Mouse (Mus musculus): ENCODE data around the gene 1110008L16Rik.
A peak's percentile ranks its signal among the peaks of the same experiment; 100 is the strongest.
"Not testable (repeated sequence)": the region's sequence is repeated elsewhere in the genome, so short reads cannot be mapped to it uniquely, and the experiment has no call there.

1110008L16Rik gene

DNA sequence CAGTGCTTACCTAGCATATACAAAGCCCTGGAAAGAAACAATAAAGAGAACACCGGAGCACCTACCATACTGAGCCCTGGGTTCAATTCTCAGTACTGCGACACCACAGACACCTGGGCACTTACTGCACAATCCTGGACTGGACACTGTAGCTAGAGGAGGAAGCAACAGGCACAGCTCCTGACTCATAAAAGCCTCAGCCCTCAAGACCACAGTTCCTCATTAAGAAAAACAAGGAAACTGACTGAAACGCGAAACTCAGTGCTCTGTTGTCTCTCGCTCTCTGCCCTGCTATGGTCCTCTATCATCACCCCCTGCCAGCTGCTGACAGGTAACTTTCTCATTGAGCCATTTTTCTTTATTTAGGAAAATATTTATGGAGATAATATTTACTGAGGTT lies at the start of gene 1110008L16Rik:
1110008L16Rik (plus strand) TSS at position 242 of the 400 bp plus-strand sequence.
- no peak for DNase-seq (ENCODE audit: low spot score in 2 of 2)

DNA sequence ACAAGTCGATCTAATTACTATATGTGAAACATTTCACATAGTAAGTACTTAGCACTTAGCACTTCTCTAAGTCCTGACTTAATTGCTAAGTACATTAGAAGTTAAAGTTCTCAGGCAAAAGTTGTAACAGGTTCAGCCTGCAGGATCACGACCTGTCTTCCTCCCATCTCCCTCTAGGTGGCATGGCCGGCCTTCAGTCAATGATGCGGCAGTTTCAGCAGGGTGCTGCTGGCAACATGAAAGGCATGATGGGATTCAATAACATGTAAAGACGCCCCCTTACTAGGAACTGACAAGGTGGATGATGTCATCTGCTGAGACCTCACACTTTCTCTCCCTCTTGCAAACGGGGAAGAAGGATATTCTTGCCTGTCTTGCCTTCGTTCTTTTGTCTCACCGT lies 37.4 kb upstream of the 1110008L16Rik start:
- DNase-seq (ENCODE audit: low spot score in 2 of 2), result not testable (repeated sequence)

DNA sequence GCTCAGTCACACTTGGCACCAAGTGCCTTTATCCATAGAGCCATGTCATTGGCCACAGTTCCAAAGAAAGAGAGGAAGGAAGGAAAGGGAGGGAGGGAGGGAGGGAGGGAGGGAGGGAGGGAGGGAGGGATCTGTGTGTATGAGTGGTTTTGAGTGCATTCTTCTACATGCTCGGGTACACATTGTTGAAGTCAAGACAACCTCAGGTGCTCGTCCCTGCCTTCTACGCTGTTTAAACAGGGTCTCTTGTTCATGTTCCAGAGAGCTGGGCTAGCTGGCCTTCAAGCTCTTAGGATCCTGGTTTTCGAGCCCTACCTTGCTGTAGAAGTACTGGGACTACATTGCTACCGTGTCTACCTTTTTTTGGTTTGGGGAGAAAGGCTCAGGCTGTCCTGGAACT lies 36.0 kb upstream of the 1110008L16Rik start:
- not testable (repeated sequence) for DNase-seq (ENCODE audit: low spot score in 2 of 2)

DNA sequence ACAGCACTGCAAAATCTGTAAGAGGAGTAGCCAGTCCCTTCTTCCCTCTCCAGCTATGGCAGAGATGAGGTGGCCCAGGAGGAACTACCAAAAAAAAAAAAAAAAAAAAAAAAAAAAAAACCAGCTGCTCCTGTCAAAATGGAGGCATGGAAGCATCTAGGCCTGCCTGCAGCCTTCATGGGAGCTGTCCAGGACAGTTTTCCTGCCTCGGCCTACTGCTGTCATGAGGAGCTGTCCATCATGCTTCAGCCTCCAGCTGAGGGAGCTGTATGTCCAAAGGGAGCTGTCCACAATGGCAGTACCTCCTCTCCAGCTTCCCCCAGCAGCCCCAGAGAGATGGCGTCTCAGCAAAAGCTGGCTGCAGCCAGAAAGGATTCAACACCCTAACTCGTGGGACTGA lies 27.1 kb upstream of the 1110008L16Rik start:
- no peak for DNase-seq (ENCODE audit: low spot score in 2 of 2)

DNA sequence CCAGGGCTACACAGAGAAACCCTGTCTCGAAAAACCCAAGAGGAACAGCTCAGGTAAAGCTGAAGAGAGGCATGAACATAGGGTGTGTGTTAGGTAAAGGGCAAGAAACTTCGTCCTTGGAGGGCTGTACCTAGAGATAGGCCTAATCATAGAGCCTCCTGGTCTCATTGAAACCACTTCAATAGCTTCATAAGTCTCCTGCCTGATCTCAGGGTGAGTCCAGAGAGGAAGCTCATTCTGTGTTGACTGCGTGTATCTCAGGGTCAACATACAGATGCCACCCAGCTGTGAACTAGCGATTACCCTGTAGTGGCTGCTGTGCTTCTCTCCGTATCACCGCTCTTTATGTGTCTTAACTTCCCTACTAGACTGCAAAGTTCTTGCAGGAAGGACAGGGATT lies 21.8 kb upstream of the 1110008L16Rik start:
- DNase-seq (ENCODE audit: low spot score in 2 of 2), result not testable (repeated sequence)

DNA sequence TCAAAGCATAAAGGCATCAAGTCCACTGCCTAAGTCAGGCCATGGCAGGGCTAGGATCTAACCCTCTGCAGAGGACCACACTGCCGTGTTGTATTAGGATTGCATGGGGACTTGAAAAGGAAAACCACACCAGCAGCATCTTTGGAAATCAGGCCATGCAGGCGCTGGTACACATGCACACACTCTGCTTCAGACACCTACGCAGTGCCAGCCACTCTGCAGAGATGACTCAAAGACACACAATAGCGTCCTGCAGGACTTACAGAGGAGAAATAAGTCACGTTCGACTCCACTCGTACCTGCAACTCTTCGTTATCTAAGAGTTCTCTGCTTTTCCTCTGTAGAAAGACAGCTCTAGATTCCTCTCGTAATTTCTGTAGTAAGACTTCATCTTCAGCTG lies 1.3 kb upstream of the 1110008L16Rik start:
- DNase-seq (ENCODE audit: low spot score in 2 of 2), result no peak

DNA sequence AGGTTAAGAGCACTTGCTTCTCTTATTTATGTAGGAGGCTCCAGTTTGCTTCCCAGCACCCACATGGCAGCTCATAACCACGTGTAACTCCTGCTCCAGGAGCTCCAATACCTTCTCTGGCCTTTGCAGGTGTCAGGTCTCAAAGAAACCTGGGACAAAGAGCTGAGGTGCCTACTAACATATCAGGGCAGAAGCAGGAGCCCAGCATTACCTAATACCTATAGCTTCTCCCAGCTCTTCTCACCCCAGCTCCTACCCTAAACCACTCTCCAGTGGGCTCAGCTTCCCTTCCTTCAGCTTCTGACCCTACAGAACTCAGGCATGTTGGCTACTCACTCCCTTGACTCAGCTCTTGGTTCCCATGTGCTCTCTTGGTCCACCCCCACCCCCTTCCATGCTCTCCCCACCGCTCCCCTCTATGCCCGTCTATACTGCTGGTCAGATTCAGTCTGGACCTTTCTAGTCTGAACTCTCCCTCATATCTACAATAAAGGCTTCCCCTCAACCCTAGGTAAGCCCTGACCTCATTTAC lies 1.5 kb downstream of the 1110008L16Rik start:
- DNase-seq (ENCODE audit: low spot score in 2 of 2), result no peak

DNA sequence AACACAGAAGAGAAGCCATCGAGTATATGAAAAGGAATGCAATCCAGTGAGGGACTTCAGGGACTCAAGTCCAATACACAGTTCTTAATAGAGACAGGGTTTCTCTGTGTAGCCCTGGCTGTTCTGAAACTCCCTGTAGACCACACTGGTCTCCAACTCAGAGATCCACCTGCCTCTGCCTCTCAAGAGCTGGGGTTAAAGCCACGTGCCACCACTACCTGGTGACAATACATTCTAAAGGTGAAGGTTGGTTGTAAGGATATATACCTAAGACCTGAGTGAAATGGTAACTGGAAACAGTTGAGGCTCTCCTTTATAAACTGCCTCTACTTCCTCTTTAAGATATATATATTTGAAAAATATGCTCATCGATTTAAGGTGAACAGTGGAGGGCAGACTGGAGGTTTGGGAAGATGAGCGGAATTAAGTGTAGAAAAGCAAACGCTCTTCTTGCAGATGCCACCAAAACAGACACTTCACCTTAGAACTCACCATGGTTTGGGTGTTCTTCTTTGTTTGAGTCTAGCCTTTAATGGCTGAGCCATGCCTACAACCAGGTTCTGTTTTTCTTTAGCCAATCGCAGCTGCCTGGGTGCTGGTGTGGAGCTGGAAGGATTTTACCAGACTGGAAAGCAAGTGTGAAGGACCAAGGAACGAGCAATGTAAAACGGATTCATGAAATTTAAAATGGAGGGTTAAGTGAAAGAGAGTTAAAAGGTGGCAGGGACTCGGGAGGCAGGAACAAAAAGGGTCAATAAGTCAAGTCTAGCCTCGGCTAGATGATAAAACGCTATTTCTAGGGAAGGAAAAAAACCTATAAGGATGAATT lies 2.3 kb downstream of the 1110008L16Rik start:
- DNase-seq (ENCODE audit: low spot score in 2 of 2), result no peak

DNA sequence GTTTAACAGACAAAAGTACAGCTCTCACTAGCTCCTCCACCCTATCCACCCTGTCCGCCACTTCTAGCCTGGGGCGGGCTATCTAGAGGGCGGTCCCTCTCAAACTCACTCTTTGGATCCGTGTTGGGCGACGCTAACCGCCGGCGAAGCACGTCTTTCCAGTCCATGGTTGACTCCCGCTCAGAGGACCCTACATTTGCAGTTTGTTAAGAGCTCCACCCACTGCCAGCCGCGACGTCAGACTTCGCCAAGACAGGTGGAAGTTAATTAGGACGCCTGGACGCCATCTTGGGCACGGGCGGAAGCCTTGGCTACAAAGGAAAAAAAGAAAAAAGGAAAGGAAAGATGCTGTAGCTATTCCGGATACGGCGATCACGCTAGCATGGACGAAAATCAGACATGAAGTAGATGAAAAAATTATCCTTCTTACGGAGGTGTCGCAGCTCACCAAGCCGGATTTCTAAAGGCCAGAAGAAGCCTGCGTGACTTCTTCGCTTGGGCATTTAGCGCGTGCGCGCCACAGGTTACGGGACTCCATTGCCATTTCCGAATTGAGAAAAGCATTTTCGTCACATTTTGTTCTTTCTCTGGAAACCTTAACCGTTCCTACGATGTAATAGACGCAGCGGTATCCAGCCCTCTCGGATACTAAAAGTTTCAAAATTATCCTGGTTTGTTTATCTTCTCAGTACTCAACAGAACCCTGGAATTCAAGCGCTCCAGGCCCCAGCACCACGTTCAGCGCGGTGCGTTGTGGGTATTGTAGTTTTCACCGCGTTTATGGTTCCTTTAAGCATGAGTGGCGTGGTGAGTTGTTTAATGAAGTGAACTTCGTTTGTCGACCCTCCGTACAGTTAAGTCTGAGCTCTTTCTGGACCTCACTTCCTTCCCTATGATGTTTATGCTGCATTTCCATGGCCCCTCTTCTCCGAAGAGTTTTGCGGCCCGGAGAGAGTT lies 3.4 kb downstream of the 1110008L16Rik start, which contains the start of gene Ppp2r3c:
Ppp2r3c (minus strand) TSS at position 514 of the 957 bp plus-strand sequence.
- DNase-seq (ENCODE audit: low spot score in 2 of 2), result peak; percentile 89 to 94

DNA sequence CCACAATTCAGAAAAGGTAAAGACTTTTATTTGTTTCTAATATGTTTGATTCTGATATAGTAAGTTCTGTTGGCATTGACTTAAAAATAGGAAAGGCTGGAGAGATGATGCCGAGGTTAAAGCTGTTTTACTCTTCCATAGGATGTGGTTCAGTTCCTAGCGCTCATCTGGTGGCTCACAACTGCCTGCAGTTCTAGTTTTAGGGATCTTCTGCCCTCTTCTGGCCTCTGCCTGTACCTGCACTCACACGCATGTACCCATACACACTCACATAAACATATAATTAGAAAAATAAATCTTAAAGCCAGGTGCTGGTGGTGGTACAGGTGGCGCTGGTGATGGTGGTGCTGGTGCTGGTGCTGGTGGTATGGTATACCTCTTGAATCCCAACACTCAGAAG lies 7.0 kb downstream of the 1110008L16Rik start:
- no peak for DNase-seq (ENCODE audit: low spot score in 2 of 2)

DNA sequence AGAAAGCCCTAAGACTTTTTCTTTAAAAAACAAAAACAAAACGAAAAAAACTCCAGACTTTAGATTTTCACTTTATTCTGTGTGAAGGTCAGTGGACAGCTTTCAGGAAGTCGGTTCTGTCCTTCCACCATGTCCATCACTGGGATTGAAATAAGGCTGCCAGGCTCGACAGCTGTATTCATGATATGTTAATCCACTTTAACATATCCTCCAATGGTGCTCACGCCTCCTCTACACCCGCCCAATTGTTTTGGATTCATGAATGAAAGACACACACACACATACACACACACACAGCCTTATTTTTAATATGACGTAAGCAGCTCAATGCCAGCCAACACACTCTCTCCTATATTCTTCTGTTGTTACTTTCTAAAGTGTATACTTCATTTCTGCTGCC lies 8.2 kb downstream of the 1110008L16Rik start:
- DNase-seq (ENCODE audit: low spot score in 2 of 2), result no peak

DNA sequence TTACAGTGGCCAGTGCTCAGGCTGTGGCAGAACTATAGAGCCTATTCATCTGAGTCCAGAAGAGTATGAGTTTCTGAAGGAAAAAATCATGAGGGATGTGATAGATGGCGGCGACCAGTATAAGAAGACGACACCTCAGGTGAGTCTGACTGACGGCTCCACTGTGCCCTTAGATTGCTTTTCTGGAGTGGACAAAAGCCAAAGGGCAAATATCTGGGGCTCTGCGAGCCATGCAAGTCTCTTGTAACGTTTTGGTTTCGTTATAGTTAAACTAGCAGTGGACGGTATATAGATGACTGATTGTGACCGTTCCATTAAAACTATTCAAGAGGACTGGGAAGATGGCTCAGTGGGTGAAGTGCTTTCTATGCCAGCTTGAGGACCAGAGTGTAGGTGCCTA lies 9.4 kb downstream of the 1110008L16Rik start:
- no peak for DNase-seq (ENCODE audit: low spot score in 2 of 2)

DNA sequence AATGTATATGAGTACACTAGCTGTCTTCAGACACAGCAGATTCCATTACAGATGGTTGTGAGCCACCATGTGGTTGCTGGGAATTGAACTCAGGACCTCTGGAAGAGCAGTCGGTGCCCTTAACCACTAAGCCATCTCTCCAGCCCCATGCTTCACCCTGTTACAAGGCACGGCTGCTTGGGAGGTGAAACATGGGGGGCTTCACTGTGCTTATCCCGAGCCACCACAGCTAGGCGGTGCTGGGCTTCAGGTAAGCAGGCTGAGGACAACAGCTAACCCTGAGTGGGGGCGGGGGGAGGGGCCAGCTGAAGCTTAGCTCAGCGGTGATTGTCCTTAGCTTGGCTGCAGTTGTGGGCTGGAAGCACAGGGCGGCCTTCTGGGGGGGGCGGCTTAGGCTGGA lies 10.1 kb downstream of the 1110008L16Rik start:
- DNase-seq (ENCODE audit: low spot score in 2 of 2), result no peak

DNA sequence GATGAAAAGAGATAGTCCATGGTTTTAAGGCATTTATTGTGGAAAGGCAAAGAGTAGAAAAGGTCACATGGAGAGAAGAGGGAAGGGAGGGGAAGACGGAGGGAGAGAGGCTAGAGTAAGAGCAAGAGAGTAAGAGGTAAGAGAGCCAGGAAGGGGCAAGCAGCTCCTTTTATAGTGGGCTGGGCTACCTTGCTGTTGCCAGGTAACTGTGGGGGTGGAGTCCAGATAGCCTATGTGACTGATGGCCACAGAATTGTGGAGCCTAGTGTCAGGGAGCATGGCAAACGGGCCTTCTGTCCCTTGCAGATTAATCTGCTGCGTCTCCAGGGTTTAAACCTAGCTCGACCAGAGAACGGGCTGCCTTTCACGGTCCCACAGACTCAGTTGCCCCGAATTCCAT lies 12.5 kb downstream of the 1110008L16Rik start:
- no peak for DNase-seq (ENCODE audit: low spot score in 2 of 2)

DNA sequence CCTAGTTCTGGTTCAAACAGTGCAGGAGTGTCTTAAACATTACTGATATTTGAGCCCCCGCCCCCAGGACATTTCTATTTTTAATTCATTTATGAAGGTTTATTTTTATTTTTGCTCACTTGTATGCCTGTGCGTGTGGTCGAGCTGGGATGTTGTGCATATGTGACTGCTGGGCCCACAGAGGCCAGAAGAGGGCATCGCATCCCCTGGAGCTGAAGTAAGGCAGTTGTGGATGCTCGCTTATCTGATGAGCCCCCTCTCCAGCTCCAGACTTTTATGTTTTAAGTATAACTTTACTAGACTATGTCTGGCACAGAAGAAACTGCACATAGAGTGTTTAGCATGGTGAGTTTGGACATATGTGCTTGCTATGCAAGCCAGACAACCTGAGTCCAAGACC lies 14.5 kb downstream of the 1110008L16Rik start:
- no peak for DNase-seq (ENCODE audit: low spot score in 2 of 2)

DNA sequence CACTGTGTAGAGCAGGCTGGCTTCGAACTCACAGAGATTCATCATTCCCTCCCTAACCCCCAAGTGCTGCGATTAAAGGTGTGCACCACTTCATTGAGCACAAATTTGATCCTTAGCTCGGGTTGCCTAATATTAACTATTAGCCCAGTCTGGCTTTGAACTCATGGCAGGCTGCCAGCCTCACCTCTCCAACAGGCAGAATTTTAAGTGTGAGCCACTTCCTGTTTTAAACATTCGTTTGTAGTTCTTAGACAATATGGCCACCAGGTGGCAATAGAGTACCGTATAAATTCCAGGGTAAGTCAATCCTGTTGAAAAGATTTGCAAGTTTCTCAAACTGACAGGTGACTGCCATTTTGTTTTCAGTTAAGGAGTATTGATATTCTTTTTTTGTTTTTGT lies 15.8 kb downstream of the 1110008L16Rik start:
- peak; percentile 77 to 87 for DNase-seq (ENCODE audit: low spot score in 2 of 2)

DNA sequence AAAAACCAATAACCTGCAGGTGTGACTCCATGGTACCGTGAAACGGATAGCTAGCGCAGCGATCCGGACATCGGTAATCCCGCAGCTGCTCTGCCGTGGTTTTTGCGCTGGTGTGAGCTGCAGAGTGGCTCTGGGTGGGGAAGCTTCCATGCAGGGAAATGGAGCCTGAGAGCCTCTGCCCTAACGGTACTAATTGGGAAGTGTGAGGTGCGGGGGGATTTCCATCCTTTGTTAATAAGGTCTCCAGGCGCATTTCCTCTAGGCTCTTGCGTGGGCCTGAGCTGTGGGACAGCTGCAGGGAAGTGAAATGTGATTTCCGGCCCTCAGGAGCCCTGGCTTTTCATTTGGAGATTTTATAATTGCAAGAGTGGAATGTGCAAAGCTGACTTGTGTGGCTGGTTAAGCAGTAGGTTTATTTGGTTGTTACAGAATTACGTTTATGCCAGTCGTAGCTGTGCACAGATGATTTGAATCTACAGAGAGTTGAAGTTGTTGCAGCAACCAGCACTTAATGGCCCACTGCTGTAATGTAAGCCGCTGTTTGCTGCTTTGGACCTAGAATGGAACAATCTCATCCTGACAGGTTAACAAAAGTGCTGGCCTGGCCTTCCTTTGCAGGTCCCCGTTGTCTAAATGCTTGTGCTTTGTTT lies 22.4 kb downstream of the 1110008L16Rik start:
- DNase-seq (ENCODE audit: low spot score in 2 of 2), result no peak

DNA sequence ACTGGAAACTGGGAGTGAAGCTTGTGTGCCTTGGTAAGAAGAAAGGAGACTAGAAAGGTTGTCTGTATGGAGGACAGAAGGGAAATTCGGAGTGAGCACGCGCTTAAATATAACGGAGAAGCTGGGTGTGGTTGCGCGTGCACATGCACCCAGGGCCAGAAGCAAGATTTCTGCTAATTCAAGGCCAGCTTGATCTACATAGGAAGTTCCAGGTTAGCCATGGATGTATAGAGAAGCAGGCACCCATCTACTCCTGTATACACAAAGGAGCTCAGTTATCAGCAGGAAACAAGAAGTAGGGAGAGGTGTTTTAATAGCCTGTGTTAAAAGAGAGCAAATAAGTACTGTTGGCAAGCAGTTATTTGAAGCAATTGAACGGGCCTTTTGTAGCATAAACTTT lies 26.3 kb downstream of the 1110008L16Rik start:
- DNase-seq (ENCODE audit: low spot score in 2 of 2), result no peak

DNA sequence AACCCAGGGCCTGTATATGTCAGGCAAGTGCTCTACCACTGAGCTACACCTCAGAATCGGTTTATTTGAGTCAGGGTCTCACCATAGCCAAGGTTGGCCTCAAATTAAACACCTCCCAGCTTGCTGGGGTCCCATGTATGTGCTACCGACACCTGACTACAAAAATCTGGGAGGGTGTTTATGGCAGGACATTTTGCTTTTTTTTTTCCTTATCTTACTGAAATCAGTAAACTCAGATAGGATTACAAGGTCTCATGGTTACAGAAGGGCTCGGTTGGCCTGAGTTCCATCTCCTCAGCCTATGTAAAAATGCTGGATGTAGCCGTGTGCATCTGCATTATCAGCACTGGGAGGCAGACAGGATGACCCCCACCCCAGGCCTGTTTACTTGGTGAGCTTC lies 29.4 kb downstream of the 1110008L16Rik start:
- no peak for DNase-seq (ENCODE audit: low spot score in 2 of 2)

DNA sequence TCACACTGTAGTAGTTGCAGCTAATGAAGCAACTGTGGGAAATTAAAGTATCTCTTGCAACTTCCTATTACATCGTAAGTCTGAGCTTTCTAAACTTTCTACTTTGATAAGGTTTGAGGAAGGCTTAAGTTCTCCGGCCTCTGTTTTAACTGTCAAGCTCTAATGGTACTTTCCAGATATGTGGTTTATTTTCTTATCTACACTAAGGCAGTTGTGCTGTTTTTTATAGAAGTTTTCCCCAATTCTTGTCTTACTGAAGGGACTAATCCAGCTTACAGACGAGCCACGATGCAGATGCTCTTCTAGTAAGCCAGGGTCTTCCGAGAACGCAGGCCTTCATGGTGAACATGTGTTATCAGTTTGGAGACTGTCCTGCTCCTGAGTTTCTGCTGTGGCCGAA lies 30.0 kb downstream of the 1110008L16Rik start:
- DNase-seq (ENCODE audit: low spot score in 2 of 2), result no peak

DNA sequence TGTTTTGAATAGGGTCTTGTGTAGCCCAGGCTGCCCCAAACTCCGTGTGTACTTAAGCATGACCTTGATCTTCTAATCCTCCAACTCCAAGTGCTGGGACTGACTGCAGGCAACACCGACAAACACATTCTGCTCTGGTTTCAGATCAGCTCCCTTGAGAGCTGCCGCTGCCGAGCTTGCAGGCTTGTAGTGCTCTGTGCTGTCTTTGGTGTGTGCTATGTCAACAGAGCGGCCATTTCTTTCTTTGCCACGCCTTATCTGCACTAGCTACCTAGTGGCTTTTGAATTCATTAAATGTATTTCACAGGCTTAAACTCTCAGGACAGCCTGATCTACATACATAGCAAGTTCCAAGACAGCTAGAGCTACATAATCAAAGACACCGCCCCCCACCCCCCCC lies 34.3 kb downstream of the 1110008L16Rik start:
- no peak for DNase-seq (ENCODE audit: low spot score in 2 of 2)

DNA sequence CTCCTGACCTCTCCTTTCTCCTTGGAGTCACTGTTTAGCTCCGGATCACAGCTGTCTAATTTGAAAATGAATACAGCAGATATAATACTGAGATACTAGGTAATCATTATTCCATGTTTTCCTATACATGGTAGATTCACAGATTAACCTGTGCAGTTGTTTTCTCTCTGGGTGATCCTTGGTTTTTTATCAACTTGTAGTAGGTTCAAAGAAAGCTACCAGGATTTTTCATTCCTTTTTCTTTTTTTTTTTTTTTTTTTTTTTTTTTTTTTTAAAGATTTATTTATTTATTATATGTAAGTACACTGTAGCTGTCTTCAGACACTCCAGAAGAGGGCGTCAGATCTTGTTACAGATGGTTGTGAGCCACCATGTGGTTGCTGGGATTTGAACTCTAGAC lies 39.1 kb downstream of the 1110008L16Rik start:
- not testable (repeated sequence) for DNase-seq (ENCODE audit: low spot score in 2 of 2)

All from spleen, postnatal 36 days (tissue).